Mouse (Mus musculus) common myeloid progenitor, adult 5-6 weeks (primary cell): ENCODE results near the gene Itgb4. TPM values are rescaled to one million over a fixed set of nuclear protein-coding genes. Genes with fewer than 3 reads are reported as not detected.
A peak's percentile ranks its signal among the peaks of the same experiment; 100 is the strongest.

Experiments used
- ATAC-seq: replicated peaks from 2 replicates; pipeline ENCODE4 v1.8.0; 2016; ENCODE audit warnings: low read depth, mild to moderate bottlenecking, moderate TSS enrichment, inconsistent platforms; ENCODE audit not compliant: poor library complexity, severe bottlenecking
- total RNA-seq: library from RNA; stranded (forward); fragments of 200-1000, 187-1606 nt; gene quantifications from 2 replicates; pipeline ENCODE4 v1.2.3, GENCODE M21; 2017

Gene Itgb4
- total RNA-seq, result 0.29 and 5.1 TPM in 2 replicates

DNA sequence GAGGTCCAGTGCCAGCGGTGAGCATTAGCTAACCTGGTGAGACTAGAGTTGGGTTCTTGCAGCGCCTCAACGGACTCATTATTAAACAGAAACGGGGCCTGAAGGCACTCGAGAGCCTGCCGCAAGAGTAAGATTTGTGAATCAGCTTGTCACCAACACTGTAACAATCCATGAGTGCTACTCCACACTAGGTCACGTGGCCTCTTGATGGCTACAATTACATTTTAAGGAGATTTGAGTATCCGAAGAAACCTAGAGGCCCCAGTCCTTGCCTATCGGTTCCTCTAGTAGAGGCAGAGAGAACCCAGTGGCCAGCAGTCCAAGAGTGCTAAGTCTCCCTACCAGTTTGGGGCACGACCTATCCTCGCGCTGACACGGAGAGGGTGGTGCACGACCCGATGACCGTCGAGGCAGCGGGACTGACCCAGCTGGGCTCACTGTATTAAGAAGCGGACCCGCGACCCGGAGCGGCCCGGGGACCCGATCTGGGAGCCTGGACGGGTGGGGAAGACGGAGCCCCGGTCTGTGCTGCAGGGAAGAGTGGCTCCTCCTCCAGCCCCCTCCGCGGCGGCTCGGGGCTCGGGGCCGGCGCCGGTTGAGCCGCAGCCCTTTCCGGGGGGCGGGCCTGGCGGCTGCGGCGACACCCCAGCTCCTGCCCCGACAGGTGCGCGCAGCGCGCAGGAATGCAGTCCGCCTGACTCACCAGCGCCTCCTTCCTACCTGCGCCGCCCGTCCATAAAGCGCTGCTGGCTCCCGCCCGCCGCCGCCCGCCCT, at the start of gene Itgb4:
TSS of gene Itgb4 (plus strand) at position 401 of the 774 bp plus-strand sequence.
- peak; percentile 28 for ATAC-seq

DNA sequence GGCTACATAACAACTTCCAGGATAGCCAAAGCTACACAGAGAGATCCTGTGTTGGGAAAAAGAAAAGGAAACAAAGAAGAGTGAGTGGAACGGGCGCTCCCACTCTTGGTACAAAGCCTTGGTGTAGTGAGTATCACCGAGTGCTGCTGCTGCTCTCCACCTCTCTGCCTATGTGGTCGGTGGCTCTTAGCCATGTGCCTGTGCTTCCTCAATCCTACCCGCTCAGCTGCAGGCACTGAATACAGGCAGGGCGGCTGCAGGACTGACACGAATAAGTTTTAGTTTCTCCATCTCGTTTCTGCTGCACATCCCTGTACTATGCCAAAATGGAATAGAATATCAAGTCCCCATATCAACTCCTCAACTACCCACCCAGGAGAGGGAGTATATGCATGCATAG, 45.5 kb upstream of the Itgb4 start:
- ATAC-seq, result no peak

DNA sequence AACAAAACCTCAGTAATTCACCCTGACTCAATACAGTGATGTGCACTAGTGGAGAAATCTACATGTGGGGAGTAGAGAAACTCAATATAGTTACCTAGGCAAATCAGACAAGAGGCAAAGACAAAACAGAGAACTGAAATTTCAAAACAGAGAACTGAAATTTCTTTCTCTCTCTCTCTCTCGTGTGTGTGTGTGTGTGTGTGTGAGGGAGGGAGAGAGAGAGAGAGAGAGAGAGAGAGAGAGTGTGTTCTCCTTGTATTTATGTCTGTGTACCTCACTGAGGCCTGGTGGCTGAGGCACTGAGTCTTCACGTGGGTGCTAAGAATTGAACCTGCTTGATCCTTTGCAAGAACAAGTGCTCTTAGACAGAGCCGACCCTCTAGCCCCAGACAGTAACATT, 44.7 kb upstream of the Itgb4 start:
- no peak for ATAC-seq

DNA sequence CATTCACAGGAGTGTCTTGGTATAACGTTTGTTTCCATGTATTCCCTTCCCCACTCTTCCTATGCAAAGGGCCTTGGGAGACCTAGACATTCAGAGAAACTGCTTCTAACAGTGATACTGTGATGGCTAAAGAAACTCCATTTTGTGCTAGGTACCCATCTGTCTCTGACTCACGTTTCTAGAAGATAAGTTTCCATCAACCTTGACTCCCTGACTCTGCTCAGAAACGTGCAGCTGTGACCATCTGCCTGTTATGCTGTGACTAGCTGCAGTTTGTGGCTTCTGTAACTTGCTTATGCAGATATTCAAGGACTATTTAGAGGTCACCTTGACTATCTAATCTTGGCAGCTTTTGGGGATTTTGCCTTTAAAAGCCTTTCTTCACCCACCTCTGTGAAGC, 43.3 kb upstream of the Itgb4 start:
- ATAC-seq, result no peak

DNA sequence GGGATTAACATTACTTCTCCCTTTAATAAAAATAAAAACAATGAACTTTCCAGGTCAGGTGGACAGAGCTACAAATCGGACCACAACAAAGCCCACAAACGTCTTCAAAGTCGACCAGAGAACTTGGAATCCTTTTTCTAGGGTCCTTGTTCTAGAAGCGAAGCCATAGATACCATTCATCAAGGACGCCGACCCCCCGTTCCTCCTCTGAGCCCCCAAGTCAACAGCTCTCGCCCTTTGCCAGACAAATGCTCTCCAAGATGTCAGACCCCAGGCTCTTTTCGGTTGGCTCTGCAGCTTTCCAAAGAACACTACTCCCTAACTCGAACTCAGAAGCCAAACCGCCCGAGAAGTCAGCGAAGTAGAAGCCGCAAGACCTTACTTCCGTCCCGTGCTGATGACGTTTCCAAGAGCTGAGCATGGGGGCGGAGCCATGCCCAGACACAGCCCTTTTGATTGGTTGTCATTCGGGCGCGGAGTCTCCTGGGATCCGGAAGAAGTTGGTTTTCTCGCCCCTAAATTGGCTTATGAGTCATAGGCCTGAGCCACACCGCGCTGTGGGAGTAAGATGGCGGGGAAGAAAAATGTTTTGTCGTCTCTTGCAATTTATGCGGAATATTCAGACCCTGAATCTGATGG, 41.3 kb upstream of the Itgb4 start, which contains the start of the genes Sap30bp and Recql5:
TSS of gene Sap30bp (plus strand) at position 175 of the 639 bp plus-strand sequence.
TSS of gene Recql5 (minus strand) at position 370 of the 639 bp plus-strand sequence.
- ATAC-seq, result peak; percentile 99

DNA sequence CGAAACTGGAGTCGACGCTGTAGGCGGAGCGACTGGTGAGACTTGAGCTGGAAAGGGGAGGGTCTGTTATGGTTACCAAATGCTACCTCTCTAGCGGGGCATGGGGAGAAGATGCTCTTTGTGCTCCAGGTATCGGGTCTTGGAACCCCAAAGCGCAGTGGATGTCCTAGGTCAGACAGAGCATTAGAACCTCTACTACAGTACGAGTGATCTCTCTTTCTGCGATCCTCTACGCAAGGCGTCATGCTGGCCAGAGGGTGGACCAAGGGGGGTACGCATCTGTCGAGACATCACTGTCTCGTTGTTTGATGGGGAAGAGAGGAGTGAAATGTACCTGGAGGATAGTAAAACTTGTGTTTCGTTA, 40.8 kb upstream of the Itgb4 start:
- no peak for ATAC-seq

DNA sequence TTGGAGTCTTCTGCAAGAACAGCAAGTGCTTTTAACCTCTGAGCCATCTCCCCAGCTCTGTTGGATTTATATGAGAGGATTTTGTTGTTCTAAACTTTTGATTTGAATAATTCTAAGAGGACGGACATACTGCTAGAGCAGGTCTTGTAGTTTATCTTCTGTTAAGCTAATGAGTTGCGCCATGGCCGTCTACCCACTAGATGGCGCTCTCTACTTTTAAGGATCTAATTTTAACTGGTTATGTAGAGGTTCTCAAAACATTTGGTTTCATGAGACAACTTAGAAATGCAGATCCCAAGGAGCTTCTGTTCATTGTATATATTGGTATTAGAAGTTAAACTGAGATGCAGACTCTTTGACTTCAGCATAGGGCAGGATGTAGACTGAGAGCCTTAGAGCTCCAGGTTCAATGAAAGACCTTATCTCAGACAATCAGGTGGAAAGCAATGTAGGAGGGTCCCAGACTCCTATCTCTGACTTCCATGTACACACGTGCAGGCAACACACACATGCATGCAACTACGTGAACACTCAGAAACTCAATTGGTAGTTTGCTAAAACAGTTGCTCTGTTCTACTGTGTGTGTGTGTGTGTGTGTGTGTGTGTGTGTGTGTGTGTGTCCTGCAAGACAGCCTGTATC, 34.7 kb upstream of the Itgb4 start:
- peak; percentile 63 for ATAC-seq

DNA sequence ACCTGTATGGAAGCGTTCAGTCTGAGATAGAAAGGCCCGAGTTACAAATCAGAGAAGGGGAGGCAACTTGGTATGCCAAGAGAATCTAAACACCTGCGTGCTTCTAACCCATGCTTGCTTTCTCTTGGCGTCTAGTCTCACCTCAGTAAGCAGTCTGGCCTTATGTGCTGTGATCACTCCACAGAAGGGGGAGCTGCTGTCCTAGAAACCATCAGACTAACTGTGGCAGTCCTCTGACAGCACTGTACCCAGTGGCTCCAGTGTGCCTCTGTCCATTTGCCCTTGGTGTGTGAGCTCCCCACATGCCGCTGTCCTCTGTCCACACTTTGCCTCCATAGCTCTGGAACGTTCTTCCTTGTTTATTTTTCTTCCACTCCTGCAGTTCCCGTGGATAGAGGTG, 32.5 kb upstream of the Itgb4 start:
- ATAC-seq, result no peak

DNA sequence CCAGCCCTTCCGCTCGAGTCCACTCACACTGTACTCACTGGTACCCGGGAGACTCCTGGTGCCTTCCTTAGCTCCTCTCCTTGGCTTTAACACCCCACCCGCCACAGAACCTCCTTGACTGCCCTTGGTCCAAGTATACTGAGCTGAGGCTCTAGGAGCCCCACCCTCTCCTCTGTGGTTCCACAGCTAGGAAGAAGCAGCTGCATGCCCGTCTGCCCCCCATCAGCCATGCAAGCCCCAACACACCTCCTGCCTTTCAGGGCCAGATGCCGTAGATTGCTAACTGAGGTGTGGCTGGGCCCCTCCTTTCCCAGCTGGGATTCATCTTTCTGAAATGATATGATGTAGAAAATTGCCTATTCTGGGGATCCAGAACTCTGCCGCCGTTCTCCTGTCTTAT, 29.3 kb upstream of the Itgb4 start:
- no peak for ATAC-seq

DNA sequence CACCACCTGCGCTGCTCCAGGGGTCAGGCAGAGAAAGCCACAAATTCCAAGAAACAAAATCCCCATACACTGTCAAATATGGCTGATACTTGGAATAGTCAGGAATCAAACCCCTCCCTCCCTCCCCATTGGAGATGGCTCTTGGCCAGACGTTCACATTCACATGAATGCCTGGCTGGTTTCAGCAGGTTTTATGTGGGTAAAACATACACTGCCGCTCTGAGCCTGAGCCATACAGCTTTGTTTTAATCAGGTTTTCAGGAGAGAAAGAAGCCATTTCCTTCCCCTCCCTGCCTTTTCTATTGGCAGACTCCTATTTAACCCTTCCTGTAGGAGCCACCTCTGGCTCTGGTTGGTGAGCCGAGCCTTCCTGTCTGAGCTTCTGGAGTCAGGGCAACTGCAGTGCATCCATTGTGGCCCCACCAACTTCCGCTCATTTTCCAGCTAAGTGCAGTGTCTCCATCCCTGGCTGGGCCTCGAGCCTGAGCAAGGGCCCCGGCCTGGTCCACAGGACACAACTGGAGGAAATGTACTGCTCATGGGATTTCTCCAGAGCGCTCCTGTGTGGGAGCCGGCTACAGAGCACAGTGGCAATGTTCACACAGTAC, 28.2 kb upstream of the Itgb4 start:
- no peak for ATAC-seq

DNA sequence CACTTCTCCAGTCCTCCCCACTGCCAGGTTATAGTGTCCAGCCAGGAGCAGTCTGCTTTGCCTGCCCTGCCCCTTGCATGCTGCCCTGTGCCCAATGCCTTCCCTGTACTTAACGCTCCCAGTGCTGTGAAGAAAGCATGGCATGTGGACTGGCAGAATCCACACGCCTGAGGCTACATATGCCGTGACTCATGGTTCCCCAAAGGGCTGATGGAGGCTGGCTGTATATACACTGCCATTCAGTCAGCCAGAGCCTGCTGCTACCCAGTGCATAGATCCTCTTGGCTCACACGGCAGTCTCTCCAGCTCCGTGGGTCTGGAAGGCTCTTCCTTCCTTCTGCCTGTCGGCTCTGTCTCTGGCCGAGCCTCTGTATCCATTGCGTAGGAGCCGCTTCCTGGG, 26.2 kb upstream of the Itgb4 start:
- ATAC-seq, result no peak

DNA sequence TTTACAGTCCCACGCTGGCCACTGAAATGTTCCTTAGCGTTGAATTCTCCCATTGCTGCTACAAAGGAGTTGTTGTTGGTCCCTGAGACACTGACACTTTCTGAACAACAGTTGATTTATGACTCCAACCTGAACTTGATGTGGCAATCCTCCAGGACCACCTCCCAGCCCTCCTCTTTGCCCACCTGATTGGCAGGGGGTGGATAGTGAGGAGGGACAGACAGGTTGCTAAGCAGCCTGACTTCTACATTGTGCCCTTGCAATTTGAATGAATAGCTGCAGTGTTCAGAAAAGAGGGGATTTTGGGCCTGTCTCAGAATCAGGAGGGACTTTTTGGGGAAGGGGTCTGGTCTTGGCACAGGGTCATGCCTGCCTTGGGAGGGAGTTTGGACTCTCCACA, 23.8 kb upstream of the Itgb4 start:
- no peak for ATAC-seq

DNA sequence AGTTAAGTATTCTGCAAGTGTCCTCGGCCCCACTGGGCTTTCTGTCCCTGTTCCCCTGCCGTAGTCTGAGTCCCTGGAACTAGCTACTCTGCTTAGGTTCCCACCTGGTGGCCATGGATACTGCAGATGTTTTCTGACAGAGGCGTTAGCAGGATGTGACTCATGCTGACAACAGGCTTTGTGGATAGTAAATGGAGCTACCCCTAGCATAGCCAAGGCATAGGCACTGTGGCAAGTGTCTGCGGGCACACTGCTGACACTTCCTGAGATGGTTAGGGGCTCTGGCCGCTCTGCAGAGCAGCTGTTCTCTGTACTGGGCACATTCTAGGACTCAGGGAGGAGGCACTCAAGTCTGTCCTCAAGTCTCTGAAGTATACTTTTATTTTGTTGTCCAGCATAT, 19.8 kb upstream of the Itgb4 start:
- ATAC-seq, result no peak

DNA sequence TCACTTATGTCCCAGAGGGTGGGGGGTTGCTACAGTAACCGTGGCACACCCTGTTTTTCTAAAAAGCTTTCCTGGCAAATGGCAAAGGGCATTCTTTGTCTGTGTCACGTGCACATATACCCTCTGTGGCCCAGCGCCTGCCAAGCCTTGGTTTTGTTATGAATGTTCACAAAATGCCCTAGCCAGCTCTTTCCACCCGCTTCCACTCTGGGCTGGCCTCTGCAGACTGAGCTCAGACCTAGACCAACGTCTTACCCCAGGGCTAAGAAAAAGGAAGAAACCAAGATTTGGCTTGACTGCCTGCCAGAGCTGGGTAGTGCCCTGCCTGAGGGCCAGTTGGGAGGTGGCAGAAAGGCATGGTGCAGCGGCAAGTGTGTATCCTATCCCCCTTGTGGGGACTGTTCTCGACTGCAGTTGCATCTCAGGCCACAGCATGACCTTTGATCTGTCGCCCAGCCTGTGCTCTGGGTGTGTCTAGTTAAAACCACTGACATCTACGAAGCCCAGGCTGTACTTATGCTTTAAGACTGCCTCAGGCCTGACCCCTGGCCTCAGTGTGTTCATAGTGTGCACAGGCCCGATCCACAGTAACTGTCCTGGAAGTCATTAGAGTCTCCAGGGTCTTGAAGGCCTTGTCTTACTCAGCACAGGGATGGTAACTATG, 19.2 kb upstream of the Itgb4 start:
- ATAC-seq, result 0 out of 2 replicates have a peak, but pooled peaks have one; percentile 25

DNA sequence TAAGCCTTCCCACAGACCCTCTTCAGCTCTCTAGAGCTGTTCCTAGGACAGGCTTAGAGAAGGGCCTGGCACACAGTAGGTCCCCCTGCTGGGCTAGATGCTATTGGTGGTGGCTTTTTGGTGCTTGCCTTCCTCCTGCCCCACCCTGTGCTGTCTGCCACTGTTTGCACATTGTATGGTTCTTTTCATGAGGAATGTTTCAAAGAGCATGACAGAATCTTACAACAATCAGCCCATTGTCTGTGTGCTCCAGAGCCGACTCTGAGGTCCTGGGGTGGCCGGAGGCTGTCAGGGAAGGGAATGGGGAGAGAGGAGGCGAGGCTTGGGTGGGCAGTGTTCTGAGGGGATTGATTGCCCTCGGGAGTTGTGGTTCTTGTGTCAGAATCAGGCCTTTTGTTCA, 18.1 kb upstream of the Itgb4 start:
- no peak for ATAC-seq

DNA sequence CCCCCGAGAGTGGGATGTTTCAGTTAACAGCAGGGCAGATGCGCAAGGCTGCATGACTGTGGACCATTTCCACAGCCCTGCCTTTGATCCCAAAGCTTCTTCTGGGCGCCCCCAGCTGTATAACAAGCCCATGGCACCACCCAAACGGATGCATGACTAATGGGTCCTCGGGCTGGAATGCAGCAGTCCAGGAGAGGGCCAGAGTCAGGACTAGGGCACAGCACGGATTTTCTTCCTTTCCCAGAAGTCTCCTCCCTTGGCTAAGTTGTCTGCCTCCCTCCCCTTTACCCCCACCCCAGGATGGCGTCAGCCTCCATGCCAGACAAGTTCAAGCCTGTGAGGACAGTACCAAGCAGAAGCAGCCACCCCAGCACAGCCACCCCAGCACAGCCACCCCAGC, 16.5 kb upstream of the Itgb4 start:
- no peak for ATAC-seq

DNA sequence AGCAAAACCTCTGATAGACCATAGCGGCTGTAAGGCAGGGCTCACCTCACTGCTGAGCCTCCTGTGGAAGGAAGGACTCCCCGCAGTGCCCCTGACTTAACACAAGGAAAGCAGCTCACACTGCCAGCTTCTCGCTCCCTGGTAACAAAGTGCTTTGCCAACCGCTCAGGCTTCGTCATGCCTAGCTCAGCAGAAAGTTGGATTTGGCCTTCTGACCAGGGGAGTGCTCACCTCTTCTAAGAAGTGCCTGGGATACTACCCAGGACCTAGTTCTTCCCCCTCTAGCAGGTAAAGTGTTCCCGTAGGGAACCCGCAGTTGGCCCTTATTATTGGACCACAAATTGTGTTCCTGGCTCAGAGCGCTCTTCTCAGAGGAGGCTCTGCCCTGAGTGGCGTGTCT, 15.5 kb upstream of the Itgb4 start:
- ATAC-seq, result no peak

DNA sequence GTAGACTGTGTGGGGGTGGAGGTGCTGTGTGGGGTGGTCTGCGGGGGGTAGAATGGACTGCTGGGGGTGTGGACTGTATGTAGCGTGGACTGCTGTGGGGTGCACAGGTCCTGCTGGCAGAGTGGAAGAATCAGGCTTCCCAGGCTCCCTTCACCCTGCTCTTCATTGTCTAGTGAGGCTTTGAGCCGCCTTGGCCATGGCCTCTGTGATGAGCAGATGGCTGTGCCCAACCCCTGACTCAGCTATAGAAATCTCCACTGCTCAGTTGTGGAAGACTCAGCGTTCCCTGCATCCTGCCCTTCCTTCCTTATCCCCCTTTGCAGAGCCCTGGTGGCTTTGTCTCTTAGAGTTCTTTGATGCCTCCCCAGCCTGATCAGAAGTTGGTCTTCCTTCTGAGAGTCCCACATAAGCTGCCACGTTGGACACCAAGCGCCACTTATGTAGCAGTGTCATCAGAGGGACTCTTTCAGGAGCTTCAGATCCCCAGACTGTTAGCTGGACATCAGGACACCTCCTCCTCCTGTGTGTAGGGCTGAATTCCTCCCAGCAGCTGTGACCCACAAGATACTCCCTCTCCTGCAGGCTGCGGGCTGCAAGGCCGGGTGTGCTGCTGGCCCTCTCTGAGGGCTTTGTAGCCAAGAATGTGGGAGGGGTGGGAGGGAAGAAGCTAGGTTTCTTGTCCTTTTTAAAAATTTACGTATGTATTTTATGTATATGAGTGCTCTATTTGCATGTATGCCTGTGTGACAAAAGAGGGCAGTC, 11.7 kb upstream of the Itgb4 start:
- ATAC-seq, result no peak

DNA sequence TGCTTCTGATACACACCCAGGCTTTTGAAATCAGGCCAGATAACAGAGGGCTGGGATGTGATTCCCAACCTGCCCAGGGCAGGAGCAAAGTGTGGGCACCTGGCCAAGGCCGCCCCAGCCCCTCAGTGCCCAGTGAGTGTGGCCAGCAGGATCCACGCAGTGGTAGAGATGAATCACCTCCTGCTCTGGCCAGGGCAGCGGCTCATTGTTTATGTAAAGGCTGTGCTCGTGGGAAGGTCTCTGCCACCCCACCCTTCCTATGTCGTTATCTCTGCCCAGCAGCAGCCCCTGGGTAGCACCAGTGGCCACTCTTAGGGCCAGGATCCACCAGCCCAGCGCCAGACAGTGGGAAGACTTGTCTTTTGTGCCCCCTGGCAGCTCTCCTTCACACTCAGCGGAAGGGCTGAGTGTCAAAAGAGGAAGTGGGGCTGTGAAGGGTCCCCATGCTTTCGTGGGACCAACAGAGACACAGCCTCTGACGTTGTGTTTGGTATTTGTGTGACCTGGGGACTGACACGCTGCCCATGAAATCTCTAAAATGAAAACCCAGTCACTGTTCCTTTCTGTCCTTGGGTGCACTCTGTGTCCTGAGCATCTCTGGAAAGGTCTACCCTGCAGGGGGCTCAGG, 9.4 kb upstream of the Itgb4 start:
- peak; percentile 72 for ATAC-seq
